Mouse (Mus musculus) inflammation-experienced regulatory T-cells, adult 6 months (primary cell): ENCODE results near the gene Tlx2. TPM values are rescaled to one million over a fixed set of nuclear protein-coding genes. Genes with fewer than 3 reads are reported as not detected.

Source experiments
- ATAC-seq: one replicate; pipeline ENCODE4 v1.8.0; 2017
- polyA plus RNA-seq, 3 experiments: library from polyadenylated mRNA; unstranded; fragments of 100-300 nt; shearing (Covaris generic); gene quantifications; one replicate each; pipeline ENCODE4 v1.2.1; 2017

Gene Tlx2
- polyA plus RNA-seq, 3 experiments from 2014 or later: not detected

GRCm38 (mm10) chr6:83087926-83088260, 17.8 kb upstream of the Tlx2 start:
- ATAC-seq: no peak

GRCm38 (mm10) chr6:83087205-83087925, 17.3 kb upstream of the Tlx2 start:
- peak; percentile 43 for ATAC-seq

- ATAC-seq: peak; percentile 21
Observed at GRCm38 (mm10) chr6:83086121-83087035, 16.3 kb upstream of the Tlx2 start, which contains the start of gene Lbx2. Gene Lbx2 (plus strand): TSS chr6:83086367.

GRCm38 (mm10) chr6:83084477-83084876, 14.4 kb upstream of the Tlx2 start:
- ATAC-seq: no peak

- ATAC-seq: no peak
Observed at GRCm38 (mm10) chr6:83083497-83083896, 13.4 kb upstream of the Tlx2 start.

- no peak for ATAC-seq
Observed at GRCm38 (mm10) chr6:83080210-83080609, 10.1 kb upstream of the Tlx2 start.

GRCm38 (mm10) chr6:83078324-83078858, 8.3 kb upstream of the Tlx2 start:
- peak; percentile 90 for ATAC-seq

GRCm38 (mm10) chr6:83077630-83078323, 7.7 kb upstream of the Tlx2 start, which contains the start of gene Pcgf1:
Gene Pcgf1 (plus strand): TSS chr6:83077869.
- peak; percentile 38 for ATAC-seq

- no peak for ATAC-seq
Observed at GRCm38 (mm10) chr6:83074979-83075378, 4.9 kb upstream of the Tlx2 start.

GRCm38 (mm10) chr6:83071220-83071619, 1.1 kb upstream of the Tlx2 start:
- ATAC-seq: no peak

- ATAC-seq: no peak
Observed at GRCm38 (mm10) chr6:83070311-83071219, 472 bp upstream of the Tlx2 start.

GRCm38 (mm10) chr6:83069488-83070246, 426 bp downstream of the Tlx2 start:
- no peak for ATAC-seq

- no peak for ATAC-seq
Observed at GRCm38 (mm10) chr6:83068706-83069487, 1.2 kb downstream of the Tlx2 start.

- ATAC-seq: no peak
Observed at GRCm38 (mm10) chr6:83068221-83068620, 1.9 kb downstream of the Tlx2 start.

- ATAC-seq: no peak
Observed at GRCm38 (mm10) chr6:83066441-83066840, 3.7 kb downstream of the Tlx2 start.

- peak; percentile 47 for ATAC-seq
Observed at GRCm38 (mm10) chr6:83065995-83066394, 4.1 kb downstream of the Tlx2 start.

- ATAC-seq: no peak
Observed at GRCm38 (mm10) chr6:83058725-83059124, 11.4 kb downstream of the Tlx2 start.

- no peak for ATAC-seq
Observed at GRCm38 (mm10) chr6:83057790-83058189, 12.3 kb downstream of the Tlx2 start, which contains the start of gene Dqx1. Gene Dqx1 (plus strand): TSS chr6:83057844.

- peak; percentile 18 for ATAC-seq
Observed at GRCm38 (mm10) chr6:83054871-83055431, 15.1 kb downstream of the Tlx2 start, which contains the start of gene Htra2. Gene Htra2 (minus strand): TSS chr6:83055273.
